Mouse (Mus musculus): ENCODE results near the gene Nampt.

DNA sequence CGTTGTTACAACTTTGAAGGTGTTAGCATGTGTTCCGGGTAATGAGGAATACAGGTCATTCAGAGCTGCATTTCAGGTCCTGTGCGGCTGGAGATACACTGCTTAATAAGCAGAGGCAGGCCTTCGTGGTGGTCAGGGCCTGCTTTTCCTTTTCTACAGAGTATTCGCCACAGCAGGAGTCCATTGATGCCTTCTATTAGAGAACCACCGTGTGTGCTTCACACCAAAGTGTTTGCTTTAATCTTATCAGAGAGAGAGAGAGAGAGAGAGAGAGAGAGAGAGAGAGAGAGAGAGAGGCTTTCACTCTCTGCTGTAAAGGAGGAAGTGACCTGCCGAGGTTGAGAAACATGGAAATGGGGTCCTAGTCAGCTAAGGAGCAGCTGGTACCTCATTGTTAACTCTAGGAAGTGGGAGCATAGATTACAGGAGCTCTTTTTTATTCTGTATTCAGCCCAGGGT is 22.1 kb downstream of the Nampt start:
- no peak for TF ChIP-seq TAL1 (IDR thresholded peaks at IDR 0.05; ENCODE audit: low read length)
- no peak for TF ChIP-seq GATA1 (IDR thresholded peaks at IDR 0.05; ENCODE audit: low read length)

All from erythroblast, embryonic 14.5 days (primary cell).